Mouse (Mus musculus) bone marrow, adult 2 months (tissue): ENCODE data around the gene Tdgf1. TPM values are rescaled to one million over a fixed set of nuclear protein-coding genes. Genes with fewer than 3 reads are reported as not detected.

Experiments
- H3K27ac ChIP-seq: fragments of 200-500 bp; 2 replicates; pipeline ENCODE4 v1.5.1; 2012; ENCODE audit warnings: low read depth, mild to moderate bottlenecking, control low read depth, inconsistent platforms, low read length; ENCODE audit not compliant: control insufficient read depth, poor library complexity, insufficient read depth
- H3K4me1 ChIP-seq: fragments of 200-500 bp; 2 replicates; pipeline ENCODE4 v1.6.1; 2011; ENCODE audit warnings: low read length; ENCODE audit not compliant: control insufficient read depth, insufficient read depth
- H3K4me3 ChIP-seq: fragments of 200-500 bp; replicated peaks from 2 replicates; pipeline ENCODE3; 2011; ENCODE audit warnings: mild to moderate bottlenecking, low read depth, low read length, control low read depth; ENCODE audit not compliant: control insufficient read depth
- CTCF ChIP-seq: fragments of 200-500 bp; IDR thresholded peaks from 2 replicates; pipeline ENCODE4 v1.5.1; 2011; ENCODE audit warnings: low read length, control low read depth; ENCODE audit not compliant: control insufficient read depth, insufficient read depth
- POLR2A ChIP-seq: fragments of 200-500 bp; IDR thresholded peaks from 2 replicates; pipeline ENCODE4 v1.6.1; 2011; ENCODE audit warnings: low read depth, mild to moderate bottlenecking, control low read depth, low read length, borderline replicate concordance; ENCODE audit not compliant: control insufficient read depth
- WGBS: fragments of 180-500 bp; shearing (Covaris S2); methylation state at CpG from one replicate; pipeline ENCODE4 v1.1.7; 2018; 5-methylcytosine and 5-hydroxymethylcytosine counted together
- polyA plus RNA-seq: library from polyadenylated mRNA; stranded (reverse); fragments of >200 nt; gene quantifications from 2 replicates; pipeline ENCODE4 v1.2.4, GENCODE M21; 2011; ENCODE audit warnings: low replicate concordance; ENCODE audit not compliant: missing spikeins, insufficient read depth, insufficient read length

The Tdgf1 gene
- polyA plus RNA-seq, 1 experiment, result 46.1 TPM

- no peak overlapping the region for H3K4me3 ChIP-seq
- 75% methylated on average over 8 of the region's 8 CpGs for WGBS
- H3K4me1 ChIP-seq, result no peaks in the 10 kb centered on the region; the same call in 1 of the 2 replicates
- H3K27ac ChIP-seq, result no peak overlapping the region
- TF ChIP-seq POLR2A (no peak), CTCF (no peak)
These were observed 40.0 kb upstream of the Tdgf1 start for GRCm38 (mm10) chr9:110985951-110986350.

DNA sequence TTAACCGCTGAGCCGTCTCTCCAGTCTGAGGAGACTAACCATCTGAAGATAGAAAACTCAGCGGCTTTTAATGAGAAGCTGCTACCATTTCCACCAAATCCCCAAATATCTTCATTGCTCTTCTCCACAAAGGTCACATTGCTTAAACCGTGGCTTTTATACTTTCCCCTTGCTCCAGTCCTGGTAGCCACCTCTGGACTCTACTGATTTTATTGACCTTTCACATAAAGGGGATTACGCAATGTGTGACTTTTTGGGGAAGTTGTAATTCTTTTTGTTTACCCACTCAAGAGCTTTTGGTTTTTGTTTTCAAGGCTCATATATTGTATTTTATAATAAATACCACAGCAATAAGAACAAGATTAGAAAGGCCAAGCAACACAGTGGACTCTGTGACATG lies 39.6 kb upstream of the Tdgf1 start:
- H3K4me1 ChIP-seq, result no peaks in the 10 kb centered on the region; the same call in 1 of the 2 replicates
- no peak overlapping the region for H3K27ac ChIP-seq
- H3K4me3 ChIP-seq, result no peak overlapping the region
- TF ChIP-seq CTCF (no peak), POLR2A (no peak)
- WGBS, result 90% methylated on average over 5 of the region's 5 CpGs

DNA sequence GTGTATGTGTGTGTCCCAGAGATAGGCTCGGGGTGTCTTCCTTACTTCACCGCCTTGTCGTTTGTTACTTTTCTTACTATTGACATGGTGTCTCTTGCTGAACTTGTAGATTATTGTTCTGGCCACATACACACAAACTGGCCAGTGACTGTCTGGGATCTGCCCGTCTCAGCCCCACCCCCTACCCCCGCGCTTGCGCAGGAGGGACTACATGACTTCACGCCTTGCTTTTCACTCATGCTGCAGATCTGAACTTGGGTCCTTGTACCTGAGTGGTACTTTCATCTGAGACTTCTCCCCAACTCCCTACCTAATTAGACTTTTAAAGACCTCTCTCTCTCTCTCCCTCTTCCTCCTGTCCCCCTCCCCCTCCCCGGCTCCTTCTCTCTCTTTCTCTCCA lies 38.1 kb upstream of the Tdgf1 start:
- 92% methylated on average over 9 of the region's 9 CpGs for WGBS
- Histone ChIP-seq H3K4me3 (no peak overlapping the region), H3K27ac (no peak overlapping the region), H3K4me1 (no peaks in the 10 kb centered on the region; the same call in 1 of the 2 replicates)
- TF ChIP-seq POLR2A (no peak), CTCF (no peak)

DNA sequence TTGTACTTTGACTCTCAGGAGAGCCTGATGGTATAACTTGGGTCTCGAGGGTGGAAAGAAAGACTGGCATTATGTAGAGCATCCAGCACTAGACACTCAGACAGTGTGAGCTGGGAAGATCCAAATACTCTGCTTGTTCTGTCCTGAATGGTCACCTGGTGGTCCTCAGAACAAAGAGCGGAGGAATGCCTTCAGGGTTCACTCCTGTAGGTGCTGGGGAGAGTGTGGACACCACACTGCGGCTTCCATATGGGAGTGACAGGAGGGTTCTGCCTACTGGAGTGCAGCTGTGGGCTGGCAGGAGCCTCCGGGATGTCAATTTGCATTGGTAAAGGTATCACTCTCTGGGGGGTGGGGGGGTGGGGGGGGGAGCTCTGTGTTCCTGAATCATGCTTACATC lies 36.4 kb upstream of the Tdgf1 start:
- TF ChIP-seq CTCF (no peak), POLR2A (no peak)
- no peak overlapping the region for H3K27ac ChIP-seq

GRCm38 (mm10) chr9:110979411-110979810 lies 33.5 kb upstream of the Tdgf1 start:
- Histone ChIP-seq H3K4me3 (no peak overlapping the region), H3K4me1 (no peaks in the 10 kb centered on the region), H3K27ac (no peak overlapping the region)
- no peak for TF ChIP-seq CTCF
- no peak for TF ChIP-seq POLR2A
- 89% methylated on average over 11 of the region's 11 CpGs for WGBS

More for the DNA sequence above, 36.4 kb upstream of the Tdgf1 start:
- Histone ChIP-seq H3K4me1 (no peaks in the 10 kb centered on the region; the same call in 1 of the 2 replicates), H3K4me3 (no peak overlapping the region)
- WGBS, result 59% methylated on average over 4 of the region's 4 CpGs

- no peak for TF ChIP-seq POLR2A
- no peak for TF ChIP-seq CTCF
- WGBS, result 61% methylated on average over 2 of the region's 2 CpGs
- H3K4me3 ChIP-seq, result no peak overlapping the region
- no peaks in the 10 kb centered on the region for H3K4me1 ChIP-seq
- no peak overlapping the region for H3K27ac ChIP-seq
These were observed 19.9 kb upstream of the Tdgf1 start for GRCm38 (mm10) chr9:110965910-110966231.

DNA sequence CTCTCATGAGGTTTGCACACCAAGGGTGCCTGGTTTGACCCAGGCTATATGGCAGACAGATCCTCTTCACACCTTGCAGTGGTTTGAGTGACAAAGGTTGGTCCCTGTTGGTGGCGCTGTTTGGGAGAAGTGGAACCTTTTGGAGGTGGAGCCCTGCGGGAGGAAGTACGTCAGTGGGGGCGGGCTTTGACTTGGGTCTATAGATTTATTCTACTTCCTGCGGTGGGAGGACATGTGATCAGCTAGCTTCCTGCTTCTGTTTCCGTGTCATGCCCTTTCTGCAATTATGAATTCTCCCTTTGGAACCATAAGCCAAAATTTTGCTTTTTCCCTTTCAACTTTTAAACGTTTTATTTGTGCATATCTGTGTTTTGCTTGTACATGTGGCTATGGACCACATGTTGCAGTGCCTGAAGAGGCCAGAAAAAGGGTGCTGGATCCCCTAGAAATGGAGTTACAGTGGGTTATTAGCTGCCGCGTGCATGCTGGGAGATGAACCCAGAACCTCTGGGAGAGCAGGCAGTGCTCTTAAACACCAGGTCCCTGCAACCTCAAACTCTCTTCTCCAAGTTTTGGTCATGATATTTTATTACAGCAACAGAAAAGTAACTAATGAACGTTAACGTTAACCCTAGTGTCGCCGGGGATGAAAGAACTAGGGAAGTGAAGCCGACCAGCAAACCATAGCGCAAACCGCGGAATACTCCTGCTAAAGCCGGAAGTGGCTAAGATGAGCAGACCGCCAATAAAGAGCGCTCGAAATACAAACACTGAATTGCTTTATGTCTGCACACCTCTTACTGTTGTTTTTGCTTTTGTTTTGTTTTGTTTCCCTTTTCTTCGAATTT lies 19.3 kb upstream of the Tdgf1 start:
- 82% methylated on average over 22 of the region's 22 CpGs for WGBS
- H3K4me3 ChIP-seq, result no peak overlapping the region
- no peak overlapping the region for H3K27ac ChIP-seq
- H3K4me1 ChIP-seq, result no peaks in the 10 kb centered on the region
- TF ChIP-seq CTCF (no peak), POLR2A (no peak)

- H3K27ac ChIP-seq, result no peak overlapping the region
- WGBS, result 82% methylated on average over 8 of the region's 8 CpGs
These were observed 17.7 kb upstream of the Tdgf1 start for GRCm38 (mm10) chr9:110963566-110964115.

More at GRCm38 (mm10) chr9:110963566-110964115, 17.7 kb upstream of the Tdgf1 start:
- Histone ChIP-seq H3K4me3 (no peak overlapping the region), H3K4me1 (no peaks in the 10 kb centered on the region)
- TF ChIP-seq CTCF (no peak), POLR2A (no peak)
